Mouse (Mus musculus) neural tube, embryonic 14.5 days (tissue): Measurements from ENCODE around the gene Atraid. TPM values are rescaled to one million over a fixed set of nuclear protein-coding genes. Genes with fewer than 3 reads are reported as not detected.

Source experiments
- ATAC-seq: fragments of 200-750 bp; cut with Nextera tagmentation; 2 replicates; pipeline ENCODE4 v1.8.0; 2017; ENCODE audit warnings: low read depth, mild to moderate bottlenecking, moderate TSS enrichment, moderate library complexity
- H3K27ac ChIP-seq: fragments of 300-500 bp; sonication (generic); 2 replicates; pipeline ENCODE4 v1.5.1; 2014; ENCODE audit warnings: low read depth, mild to moderate bottlenecking, control low read depth, low read length, moderate library complexity, mixed read lengths
- H3K27me3 ChIP-seq: fragments of 300-500 bp; sonication (generic); 2 replicates; pipeline ENCODE4 v1.6.1; 2014; ENCODE audit warnings: low read length; ENCODE audit not compliant: control insufficient read depth, insufficient read depth
- H3K36me3 ChIP-seq: fragments of 300-500 bp; sonication (generic); 2 replicates; pipeline ENCODE4 v1.6.1; 2014; ENCODE audit warnings: low read length, mixed read lengths; ENCODE audit not compliant: control insufficient read depth, insufficient read depth
- H3K4me1 ChIP-seq: fragments of 300-500 bp; sonication (generic); 2 replicates; pipeline ENCODE4 v1.6.1; 2014; ENCODE audit warnings: low read length; ENCODE audit not compliant: control insufficient read depth, insufficient read depth
- H3K4me2 ChIP-seq: fragments of 300-500 bp; sonication (generic); 2 replicates; pipeline ENCODE4 v1.6.1; 2014; ENCODE audit warnings: mild to moderate bottlenecking, low read depth, low read length, control low read depth
- H3K4me3 ChIP-seq: fragments of 300-500 bp; sonication (generic); 2 replicates; pipeline ENCODE4 v1.5.1; 2014; ENCODE audit warnings: low read depth, low read length, control low read depth, mixed read lengths
- H3K9ac ChIP-seq: fragments of 300-500 bp; sonication (generic); replicated peaks from 2 replicates; pipeline ENCODE4 v1.6.1; 2014; ENCODE audit warnings: low read depth, mild to moderate bottlenecking, control low read depth, low read length, mixed read lengths
- H3K9me3 ChIP-seq: fragments of 300-500 bp; sonication (generic); 2 replicates; pipeline ENCODE4 v1.6.1; 2016; ENCODE audit warnings: low read length; ENCODE audit not compliant: control insufficient read depth
- WGBS: fragments of 180-500 bp; shearing (Covaris S2); extraction: QIAGEN DNeasy Blood & Tissue Kit; methylation state at CpG from one replicate; pipeline ENCODE4 v1.1.7; 2014; 5-methylcytosine and 5-hydroxymethylcytosine counted together
- polyA plus RNA-seq: library from polyadenylated mRNA; unstranded; fragments of >200 nt; fragmentation: Nextera tagmentation; extraction: Ambion mirVana; gene quantifications from 2 replicates; pipeline ENCODE4 v1.2.1, GENCODE M21; 2014

Gene Atraid
- polyA plus RNA-seq, 1 experiment from 2014 or later = 189 TPM

- no peak for ATAC-seq
Observed at GRCm38 (mm10) chr5:31086606-31087005, 38.5 kb downstream of the Atraid start.

GRCm38 (mm10) chr5:31087131-31087530 is 39.0 kb downstream of the Atraid start:
- Histone ChIP-seq H3K4me1 (no peaks in the 10 kb centered on the region), H3K9me3 (no peaks in the 10 kb centered on the region), H3K9ac (no peak overlapping the region), H3K4me3 (no peak overlapping the region), H3K27ac (no peak overlapping the region), H3K27me3 (peaks cover 17% of the 10 kb centered on the region), H3K36me3 (no peaks in the 10 kb centered on the region), H3K4me2 (no peak overlapping the region)
- 78% methylated on average over 2 of the region's 2 CpGs for WGBS
- no peak for ATAC-seq

More at GRCm38 (mm10) chr5:31086606-31087005, 38.5 kb downstream of the Atraid start:
- Histone ChIP-seq H3K27ac (no peak overlapping the region), H3K36me3 (no peaks in the 10 kb centered on the region), H3K4me2 (no peak overlapping the region), H3K9me3 (no peaks in the 10 kb centered on the region), H3K4me1 (no peaks in the 10 kb centered on the region), H3K27me3 (peaks cover 11% of the 10 kb centered on the region), H3K9ac (no peak overlapping the region), H3K4me3 (no peak overlapping the region)
- WGBS = 30% methylated on average over 7 of the region's 7 CpGs

GRCm38 (mm10) chr5:31092231-31092975 is 44.3 kb downstream of the Atraid start:
- Histone ChIP-seq H3K27me3 (peaks cover 50% of the 10 kb centered on the region), H3K4me3 (peak overlapping the region; percentile 57), H3K9ac (peak overlapping the region; percentile 70), H3K27ac (peak overlapping the region; percentile 45), H3K36me3 (no peaks in the 10 kb centered on the region), H3K4me2 (peak overlapping the region; percentile 52), H3K9me3 (no peaks in the 10 kb centered on the region), H3K4me1 (peaks cover 13% of the 10 kb centered on the region)
- under 1% methylated on average over 36 of the region's 53 CpGs for WGBS
- ATAC-seq = no peak; the same call in 1 of the 2 replicates

- H3K9ac ChIP-seq = peak overlapping the region; percentile 70
- peaks cover 50% of the 10 kb centered on the region for H3K27me3 ChIP-seq
- no peaks in the 10 kb centered on the region for H3K9me3 ChIP-seq
- H3K4me1 ChIP-seq = peaks cover 13% of the 10 kb centered on the region
- peak overlapping the region; percentile 44; the same call in 1 of the 2 replicates for H3K27ac ChIP-seq
- WGBS = under 1% methylated on average over 44 of the region's 54 CpGs
- ATAC-seq = peak; percentile 35
- peak overlapping the region; percentile 52 for H3K4me2 ChIP-seq
- H3K4me3 ChIP-seq = peak overlapping the region; percentile 57
- no peaks in the 10 kb centered on the region for H3K36me3 ChIP-seq
Observed at GRCm38 (mm10) chr5:31093151-31094041, 45.3 kb downstream of the Atraid start.

GRCm38 (mm10) chr5:31094100-31094798 is 46.1 kb downstream of the Atraid start:
- ATAC-seq = no peak
- no peak overlapping the region for H3K4me3 ChIP-seq
- H3K4me1 ChIP-seq = peaks cover 13% of the 10 kb centered on the region
- 2% methylated on average over 29 of the region's 29 CpGs for WGBS
- no peak overlapping the region for H3K9ac ChIP-seq
- H3K27me3 ChIP-seq = peaks cover 50% of the 10 kb centered on the region
- no peak overlapping the region for H3K27ac ChIP-seq
- peak overlapping the region; percentile 52; the same call in 1 of the 2 replicates for H3K4me2 ChIP-seq
- H3K9me3 ChIP-seq = no peaks in the 10 kb centered on the region
- H3K36me3 ChIP-seq = no peaks in the 10 kb centered on the region

- Histone ChIP-seq H3K4me2 (peak overlapping the region; percentile 35), H3K4me1 (peaks cover 13% of the 10 kb centered on the region), H3K36me3 (no peaks in the 10 kb centered on the region), H3K4me3 (peak overlapping the region; percentile 16; the same call in 1 of the 2 replicates), H3K9me3 (no peaks in the 10 kb centered on the region), H3K27ac (no peak overlapping the region), H3K27me3 (peaks cover 49% of the 10 kb centered on the region), H3K9ac (no peak overlapping the region)
- WGBS = under 1% methylated on average over 59 of the region's 59 CpGs
- no peak for ATAC-seq
Observed at GRCm38 (mm10) chr5:31094799-31095691, 46.9 kb downstream of the Atraid start.

- H3K27me3 ChIP-seq = peaks cover 44% of the 10 kb centered on the region
- peaks cover 13% of the 10 kb centered on the region for H3K4me1 ChIP-seq
- H3K4me3 ChIP-seq = peak overlapping the region; percentile 16; the same call in 1 of the 2 replicates
- 20% methylated on average over 11 of the region's 11 CpGs for WGBS
- H3K27ac ChIP-seq = no peak overlapping the region
- no peak for ATAC-seq
- no peak overlapping the region for H3K9ac ChIP-seq
- no peaks in the 10 kb centered on the region for H3K9me3 ChIP-seq
- no peaks in the 10 kb centered on the region for H3K36me3 ChIP-seq
- H3K4me2 ChIP-seq = peak overlapping the region; percentile 35
Observed at GRCm38 (mm10) chr5:31095711-31096480, 47.8 kb downstream of the Atraid start.
